Mouse (Mus musculus): ENCODE results near the gene Maml2.

Maml2 gene

DNA sequence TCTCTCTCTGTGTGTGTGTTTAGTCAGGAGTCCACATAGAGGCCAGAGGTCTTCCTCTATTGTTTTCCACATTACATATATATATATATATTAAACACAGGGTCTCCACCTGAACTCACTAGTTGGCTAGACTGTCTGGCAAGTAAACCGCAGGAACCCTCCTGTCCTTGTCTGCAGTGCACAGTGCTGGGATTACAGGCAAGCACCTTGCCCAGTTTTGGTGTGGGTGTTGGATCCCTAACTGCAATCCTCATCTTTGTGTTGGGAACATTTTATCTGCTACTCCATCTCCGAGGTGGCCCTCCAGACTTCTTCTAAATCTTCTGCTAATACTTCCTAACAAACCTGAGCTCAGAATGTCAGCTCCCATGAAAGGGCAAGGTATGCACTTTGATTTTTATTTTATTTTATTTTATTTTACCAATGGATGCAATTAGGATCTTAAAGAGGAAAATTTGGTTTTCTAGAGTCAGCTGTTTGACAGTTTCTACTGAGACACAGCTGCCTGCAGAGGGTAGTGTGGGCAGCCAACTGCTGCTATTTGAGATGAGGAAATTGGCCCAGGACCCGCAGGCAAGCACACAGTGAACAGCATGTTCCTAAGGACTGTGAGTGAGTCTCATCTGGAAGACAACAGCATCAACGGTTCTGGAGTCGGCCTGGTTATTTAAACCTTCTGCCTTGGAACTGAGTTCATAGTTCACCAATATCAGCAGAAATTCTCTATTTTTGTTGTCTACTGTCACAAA lies 213.0 kb downstream of the Maml2 start:
- H3K27me3 ChIP-seq (ENCODE audit: insufficient read depth, low read length), result no peaks in the 10 kb centered on the region
- no peaks in the 10 kb centered on the region for H3K9me3 ChIP-seq (ENCODE audit: low read length)
- H3K36me3 ChIP-seq (ENCODE audit: insufficient read depth, low read length), result no peaks in the 10 kb centered on the region
- 0 out of 2 replicates have a peak, but pooled peaks cover 4% of the 10 kb centered on the region for H3K4me1 ChIP-seq (replicated peaks; ENCODE audit: low read depth, low read length)
- TF ChIP-seq NANOG (IDR thresholded peaks at IDR 0.05; ENCODE audit: borderline replicate concordance, low read length) (no peak), POU5F1 (IDR thresholded peaks at IDR 0.05; ENCODE audit: borderline replicate concordance, low read length) (no peak), CTCF (conservative IDR thresholded peaks at IDR 0.05; ENCODE audit: low read length) (no peak)
- no peak overlapping the region for H3K4me3 ChIP-seq (replicated peaks; ENCODE audit: low read length)

GRCm38 (mm10) chr9:13513135-13513534 lies 215.4 kb downstream of the Maml2 start:
- Histone ChIP-seq H3K9me3 (ENCODE audit: low read length) (no peaks in the 10 kb centered on the region), H3K4me3 (replicated peaks; ENCODE audit: low read length) (no peak overlapping the region), H3K36me3 (ENCODE audit: insufficient read depth, low read length) (no peaks in the 10 kb centered on the region), H3K27me3 (ENCODE audit: insufficient read depth, low read length) (no peaks in the 10 kb centered on the region), H3K4me1 (replicated peaks; ENCODE audit: low read depth, low read length) (0 out of 2 replicates have a peak, but pooled peaks cover 4% of the 10 kb centered on the region)
- TF ChIP-seq POU5F1 (IDR thresholded peaks at IDR 0.05; ENCODE audit: borderline replicate concordance, low read length) (no peak), CTCF (conservative IDR thresholded peaks at IDR 0.05; ENCODE audit: low read length) (no peak), NANOG (IDR thresholded peaks at IDR 0.05; ENCODE audit: borderline replicate concordance, low read length) (no peak)

DNA sequence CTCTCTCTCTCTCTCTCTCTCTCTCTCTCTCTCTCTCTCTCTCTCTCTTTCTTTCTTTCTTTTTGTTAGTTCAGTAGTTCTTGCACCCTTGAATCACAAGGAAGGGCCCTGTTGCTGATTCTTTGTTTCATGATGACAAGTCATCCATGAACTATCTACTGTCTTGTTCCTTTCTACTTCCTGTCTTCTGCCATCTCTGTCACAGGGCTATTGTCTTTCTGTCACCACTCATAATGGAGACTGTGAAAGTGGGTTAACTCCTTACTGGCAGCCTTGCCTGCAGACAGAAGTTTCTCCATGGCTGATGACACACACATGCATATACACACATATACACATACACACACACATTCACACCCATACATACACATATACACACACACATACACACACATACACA lies 216.7 kb downstream of the Maml2 start:
- H3K36me3 ChIP-seq (ENCODE audit: insufficient read depth, low read length), result no peaks in the 10 kb centered on the region
- no peaks in the 10 kb centered on the region for H3K9me3 ChIP-seq (ENCODE audit: low read length)
- H3K4me1 ChIP-seq (replicated peaks; ENCODE audit: low read depth, low read length), result 0 out of 2 replicates have a peak, but pooled peaks cover 4% of the 10 kb centered on the region
- TF ChIP-seq CTCF (conservative IDR thresholded peaks at IDR 0.05; ENCODE audit: low read length), result no peak
- TF ChIP-seq NANOG (IDR thresholded peaks at IDR 0.05; ENCODE audit: borderline replicate concordance, low read length), result no peak
- no peak for TF ChIP-seq POU5F1 (IDR thresholded peaks at IDR 0.05; ENCODE audit: borderline replicate concordance, low read length)
- H3K27me3 ChIP-seq (ENCODE audit: insufficient read depth, low read length), result no peaks in the 10 kb centered on the region
- no peak overlapping the region for H3K4me3 ChIP-seq (replicated peaks; ENCODE audit: low read length)

DNA sequence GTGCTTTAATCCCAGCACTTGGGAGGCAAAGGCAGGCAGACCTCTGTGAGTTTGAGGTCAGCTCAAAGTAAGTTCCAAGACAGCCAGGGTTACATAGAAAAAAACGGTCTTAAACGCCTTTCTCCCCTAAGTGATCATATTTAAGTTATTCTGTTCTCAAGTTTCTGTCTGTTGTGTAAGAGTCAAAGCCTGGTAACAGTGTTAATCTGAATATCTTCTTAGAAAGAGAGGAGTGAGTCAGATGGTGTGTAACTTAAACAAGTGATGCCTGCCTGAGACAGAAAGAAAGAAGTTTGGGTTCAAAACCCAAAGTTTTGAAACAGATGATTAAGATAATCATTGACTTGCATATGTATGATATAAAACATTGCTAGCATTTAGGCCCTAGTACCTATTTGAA lies 218.2 kb downstream of the Maml2 start:
- H3K4me3 ChIP-seq (replicated peaks; ENCODE audit: low read length), result no peak overlapping the region
- no peak for TF ChIP-seq CTCF (conservative IDR thresholded peaks at IDR 0.05; ENCODE audit: low read length)
- no peak for TF ChIP-seq NANOG (IDR thresholded peaks at IDR 0.05; ENCODE audit: borderline replicate concordance, low read length)
- TF ChIP-seq POU5F1 (IDR thresholded peaks at IDR 0.05; ENCODE audit: borderline replicate concordance, low read length), result no peak
- no peaks in the 10 kb centered on the region for H3K9me3 ChIP-seq (ENCODE audit: low read length)
- H3K4me1 ChIP-seq (replicated peaks; ENCODE audit: low read depth, low read length), result 0 out of 2 replicates have a peak, but pooled peaks cover 4% of the 10 kb centered on the region
- H3K36me3 ChIP-seq (ENCODE audit: insufficient read depth, low read length), result no peaks in the 10 kb centered on the region
- no peaks in the 10 kb centered on the region for H3K27me3 ChIP-seq (ENCODE audit: insufficient read depth, low read length)

- no peak overlapping the region for H3K4me3 ChIP-seq (replicated peaks; ENCODE audit: low read length)
- TF ChIP-seq NANOG (IDR thresholded peaks at IDR 0.05; ENCODE audit: borderline replicate concordance, low read length) (no peak), POU5F1 (IDR thresholded peaks at IDR 0.05; ENCODE audit: borderline replicate concordance, low read length) (no peak), CTCF (conservative IDR thresholded peaks at IDR 0.05; ENCODE audit: low read length) (no peak)
- no peaks in the 10 kb centered on the region for H3K36me3 ChIP-seq (ENCODE audit: insufficient read depth, low read length)
- no peaks in the 10 kb centered on the region for H3K9me3 ChIP-seq (ENCODE audit: low read length)
- H3K27me3 ChIP-seq (ENCODE audit: insufficient read depth, low read length), result no peaks in the 10 kb centered on the region
- peaks cover 14% of the 10 kb centered on the region for H3K4me1 ChIP-seq (replicated peaks; ENCODE audit: low read depth, low read length)
These were observed 220.3 kb downstream of the Maml2 start for GRCm38 (mm10) chr9:13518031-13518430.

- Histone ChIP-seq H3K36me3 (ENCODE audit: insufficient read depth, low read length) (no peaks in the 10 kb centered on the region), H3K9me3 (ENCODE audit: low read length) (no peaks in the 10 kb centered on the region), H3K27me3 (ENCODE audit: insufficient read depth, low read length) (no peaks in the 10 kb centered on the region), H3K4me3 (replicated peaks; ENCODE audit: low read length) (no peak overlapping the region), H3K4me1 (replicated peaks; ENCODE audit: low read depth, low read length) (peaks cover 12% of the 10 kb centered on the region)
- TF ChIP-seq POU5F1 (IDR thresholded peaks at IDR 0.05; ENCODE audit: borderline replicate concordance, low read length) (no peak), NANOG (IDR thresholded peaks at IDR 0.05; ENCODE audit: borderline replicate concordance, low read length) (no peak), CTCF (conservative IDR thresholded peaks at IDR 0.05; ENCODE audit: low read length) (no peak)
These were observed 220.7 kb downstream of the Maml2 start for GRCm38 (mm10) chr9:13518441-13518971.

GRCm38 (mm10) chr9:13522061-13522820 lies 224.5 kb downstream of the Maml2 start:
- Histone ChIP-seq H3K27me3 (ENCODE audit: insufficient read depth, low read length) (no peaks in the 10 kb centered on the region), H3K9me3 (ENCODE audit: low read length) (no peaks in the 10 kb centered on the region), H3K4me3 (replicated peaks; ENCODE audit: low read length) (no peak overlapping the region), H3K36me3 (ENCODE audit: insufficient read depth, low read length) (no peaks in the 10 kb centered on the region), H3K4me1 (replicated peaks; ENCODE audit: low read depth, low read length) (peaks cover 14% of the 10 kb centered on the region)
- TF ChIP-seq CTCF (conservative IDR thresholded peaks at IDR 0.05; ENCODE audit: low read length) (no peak), NANOG (IDR thresholded peaks at IDR 0.05; ENCODE audit: borderline replicate concordance, low read length) (no peak), POU5F1 (IDR thresholded peaks at IDR 0.05; ENCODE audit: borderline replicate concordance, low read length) (no peak)

DNA sequence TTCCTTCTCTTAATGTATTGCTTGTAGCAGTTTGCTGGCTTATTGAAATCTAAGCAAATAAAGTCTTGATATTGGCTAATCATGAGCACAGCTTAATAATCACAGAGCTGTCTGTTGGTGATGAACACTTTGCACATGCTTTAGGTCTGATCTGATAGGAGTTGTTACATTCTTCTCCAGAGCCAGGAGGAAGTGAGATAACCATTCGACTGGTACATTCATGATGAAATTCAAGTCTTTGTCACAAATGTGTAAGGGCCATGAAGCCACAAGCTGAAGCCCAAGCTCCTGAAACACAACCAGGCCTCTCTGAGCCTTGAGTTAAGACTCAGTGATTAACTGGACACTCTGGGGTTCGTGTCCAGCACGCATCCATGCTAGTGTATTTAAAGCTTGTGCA lies 225.3 kb downstream of the Maml2 start:
- H3K36me3 ChIP-seq (ENCODE audit: insufficient read depth, low read length), result no peaks in the 10 kb centered on the region
- no peak overlapping the region for H3K4me3 ChIP-seq (replicated peaks; ENCODE audit: low read length)
- TF ChIP-seq CTCF (conservative IDR thresholded peaks at IDR 0.05; ENCODE audit: low read length) (no peak), NANOG (IDR thresholded peaks at IDR 0.05; ENCODE audit: borderline replicate concordance, low read length) (no peak), POU5F1 (IDR thresholded peaks at IDR 0.05; ENCODE audit: borderline replicate concordance, low read length) (no peak)

More for the DNA sequence above, 225.3 kb downstream of the Maml2 start:
- Histone ChIP-seq H3K4me1 (replicated peaks; ENCODE audit: low read depth, low read length) (peaks cover 22% of the 10 kb centered on the region), H3K27me3 (ENCODE audit: insufficient read depth, low read length) (no peaks in the 10 kb centered on the region), H3K9me3 (ENCODE audit: low read length) (no peaks in the 10 kb centered on the region)

Data from E14TG2a.4 (cell line).